Mouse (Mus musculus): ENCODE measurements around the gene Prdm15.

Prdm15 gene

GRCm38 (mm10) chr16:97817414-97817813 lies 34.2 kb downstream of the Prdm15 start:
- no peak for DNase-seq (ENCODE audit: low read depth)

GRCm38 (mm10) chr16:97815269-97815668 lies 36.4 kb downstream of the Prdm15 start:
- DNase-seq (ENCODE audit: low read depth), result no peak

GRCm38 (mm10) chr16:97814060-97814459 lies 37.6 kb downstream of the Prdm15 start:
- DNase-seq (ENCODE audit: low read depth), result no peak

- no peak for DNase-seq (ENCODE audit: low read depth)
These were observed 42.8 kb downstream of the Prdm15 start for GRCm38 (mm10) chr16:97808881-97809280.

- DNase-seq (ENCODE audit: low read depth), result no peak
These were observed 46.0 kb downstream of the Prdm15 start for GRCm38 (mm10) chr16:97805646-97806045.

- peak; percentile 64 for DNase-seq (ENCODE audit: low read depth)
These were observed 46.7 kb downstream of the Prdm15 start for GRCm38 (mm10) chr16:97804680-97805547.

GRCm38 (mm10) chr16:97797950-97798869 lies 53.4 kb downstream of the Prdm15 start:
- DNase-seq (ENCODE audit: low read depth), result no peak

GRCm38 (mm10) chr16:97797212-97797611 lies 54.4 kb downstream of the Prdm15 start:
- no peak for DNase-seq (ENCODE audit: low read depth)

GRCm38 (mm10) chr16:97794256-97794655 lies 57.4 kb downstream of the Prdm15 start:
- no peak for DNase-seq (ENCODE audit: low read depth)

- DNase-seq (ENCODE audit: low read depth), result no peak
These were observed 68.6 kb downstream of the Prdm15 start for GRCm38 (mm10) chr16:97783057-97783456.

GRCm38 (mm10) chr16:97778353-97779025 lies 73.2 kb downstream of the Prdm15 start:
- peak; percentile 48 for DNase-seq (ENCODE audit: low read depth)

GRCm38 (mm10) chr16:97766501-97766900 lies 85.1 kb downstream of the Prdm15 start:
- no peak for DNase-seq (ENCODE audit: low read depth)

- no peak for DNase-seq (ENCODE audit: low read depth)
These were observed 87.0 kb downstream of the Prdm15 start for GRCm38 (mm10) chr16:97764626-97765025.

GRCm38 (mm10) chr16:97763990-97764340 lies 87.7 kb downstream of the Prdm15 start:
- DNase-seq (ENCODE audit: low read depth), result no peak

- DNase-seq (ENCODE audit: low read depth), result peak; percentile 11
These were observed 88.3 kb downstream of the Prdm15 start, which contains the start of gene Ripk4 for GRCm38 (mm10) chr16:97763061-97763989. Gene Ripk4 (minus strand): TSS chr16:97763787.

GRCm38 (mm10) chr16:97761782-97762181 lies 89.9 kb downstream of the Prdm15 start:
- no peak for DNase-seq (ENCODE audit: low read depth)

- DNase-seq (ENCODE audit: low read depth), result no peak
These were observed 92.0 kb downstream of the Prdm15 start for GRCm38 (mm10) chr16:97759681-97760080.

GRCm38 (mm10) chr16:97758288-97758687 lies 93.4 kb downstream of the Prdm15 start:
- DNase-seq (ENCODE audit: low read depth), result no peak

- no peak for DNase-seq (ENCODE audit: low read depth)
These were observed 95.2 kb downstream of the Prdm15 start for GRCm38 (mm10) chr16:97756460-97756859.

- no peak for DNase-seq (ENCODE audit: low read depth)
These were observed 99.2 kb downstream of the Prdm15 start for GRCm38 (mm10) chr16:97752316-97752941.

GRCm38 (mm10) chr16:97751884-97752283 lies 99.8 kb downstream of the Prdm15 start:
- DNase-seq (ENCODE audit: low read depth), result no peak

Data from naive thymus-derived CD4-positive, alpha-beta T cell, adult 2 months (primary cell).